Mouse (Mus musculus) MEL (cell line): ENCODE results near the gene Hsp90ab1. TPM values are rescaled to one million over a fixed set of nuclear protein-coding genes. Genes with fewer than 3 reads are reported as not detected.

Source experiments
- DNase-seq: peaks from one replicate; pipeline ENCODE4 v3.0.0; 2011; ENCODE audit warnings: low read depth, low spot score
- H3K27ac ChIP-seq: 2 replicates; pipeline ENCODE4 v1.5.1; 2012; ENCODE audit warnings: low read depth, mild to moderate bottlenecking, control low read depth, low read length, moderate library complexity; ENCODE audit not compliant: control insufficient read depth
- H3K27me3 ChIP-seq, 2 experiments: fragments of 150-350 bp in 1 of 2; sonication (generic) in 1 of 2; 2 replicates each; pipeline ENCODE4 v1.6.1; 2012; ENCODE audit warnings: low read length in 2 of 2, mild to moderate bottlenecking in 2 of 2, improper control_type of control experiment in 1 of 2, moderate library complexity in 1 of 2; ENCODE audit not compliant: insufficient read depth in 2 of 2, control insufficient read depth in 1 of 2
- H3K36me3 ChIP-seq, 2 experiments: 2 replicates each; pipeline ENCODE4 v1.6.1; 2012 to 2014; ENCODE audit warnings: low read length in 2 of 2, improper control_type of control experiment in 1 of 2, inconsistent platforms in 1 of 2, mild to moderate bottlenecking in 1 of 2; ENCODE audit not compliant: insufficient read depth in 2 of 2, control insufficient read depth in 1 of 2
- H3K4me1 ChIP-seq, 2 experiments: fragments of 150-350 bp in 1 of 2; sonication (generic) in 1 of 2; 2 replicates each; pipeline ENCODE4 v1.6.1; 2012; ENCODE audit warnings: low read length in 2 of 2, improper control_type of control experiment in 1 of 2, mild to moderate bottlenecking in 1 of 2; ENCODE audit not compliant: insufficient read depth in 2 of 2, control insufficient read depth in 1 of 2
- H3K4me3 ChIP-seq, 2 experiments: fragments of 150-350 bp in 1 of 2; sonication (generic) in 1 of 2; 2 replicates each; pipeline ENCODE4 v1.5.1; 2012; ENCODE audit warnings: low read depth in 2 of 2, low read length in 2 of 2, mild to moderate bottlenecking in 2 of 2, moderate library complexity in 2 of 2, control low read depth in 1 of 2, improper control_type of control experiment in 1 of 2; ENCODE audit not compliant: control insufficient read depth in 1 of 2, insufficient read depth in 1 of 2
- H3K79me2 ChIP-seq: 2 replicates; pipeline ENCODE4 v1.6.1; 2012; ENCODE audit warnings: mild to moderate bottlenecking, low read length, moderate library complexity; ENCODE audit not compliant: control insufficient read depth, poor library complexity, insufficient read depth
- H3K9ac ChIP-seq: 2 replicates; pipeline ENCODE4 v1.6.1; 2012; ENCODE audit warnings: low read depth, mild to moderate bottlenecking, control low read depth, low read length, moderate library complexity; ENCODE audit not compliant: control insufficient read depth, poor library complexity, severe bottlenecking
- H3K9me3 ChIP-seq: fragments of 150-350 bp; sonication (generic); replicated peaks from 2 replicates; pipeline ENCODE4 v1.6.1; 2012; ENCODE audit warnings: mild to moderate bottlenecking, low read length, improper control_type of control experiment, moderate library complexity; ENCODE audit not compliant: insufficient read depth
- BHLHE40 ChIP-seq: IDR thresholded peaks from 2 replicates; pipeline ENCODE4 v1.6.1; 2012; ENCODE audit warnings: low read depth, mild to moderate bottlenecking, inconsistent platforms, low read length, improper control_type of control experiment, borderline replicate concordance
- ELF1 ChIP-seq: IDR thresholded peaks from 2 replicates; pipeline ENCODE4 v1.6.1; 2014; ENCODE audit warnings: low read depth, mild to moderate bottlenecking, inconsistent platforms, low read length, improper control_type of control experiment, moderate library complexity
- EP300 ChIP-seq, 2 experiments: IDR thresholded peaks; 2 replicates each; pipeline ENCODE4 v1.6.1; 2011; ENCODE audit warnings: improper control_type of control experiment in 2 of 2, low read length in 2 of 2, low read depth in 1 of 2, mild to moderate bottlenecking in 1 of 2
- GATA1 ChIP-seq: IDR thresholded peaks from 2 replicates; pipeline ENCODE4 v1.6.1; 2011; ENCODE audit warnings: low read depth, low read length, improper control_type of control experiment
- KAT2A ChIP-seq: conservative IDR thresholded peaks from 2 replicates; pipeline ENCODE4 v1.6.1; 2012; ENCODE audit warnings: low read depth, low read length, improper control_type of control experiment, inconsistent platforms
- MAX ChIP-seq: IDR thresholded peaks from 2 replicates; pipeline ENCODE4 v1.6.1; 2011; ENCODE audit warnings: low read length, improper control_type of control experiment
- NELFE ChIP-seq: IDR thresholded peaks from 2 replicates; pipeline ENCODE4 v1.6.1; 2011; ENCODE audit warnings: low read depth, low read length, improper control_type of control experiment
- NRF1 ChIP-seq: IDR thresholded peaks from 2 replicates; pipeline ENCODE4 v1.6.1; 2014; ENCODE audit warnings: low read depth, mild to moderate bottlenecking, inconsistent platforms, low read length, improper control_type of control experiment, moderate library complexity; ENCODE audit not compliant: poor library complexity, insufficient read depth, severe bottlenecking
- RCOR1 ChIP-seq: IDR thresholded peaks from 2 replicates; pipeline ENCODE4 v1.6.1; 2012; ENCODE audit warnings: low read depth, mild to moderate bottlenecking, inconsistent platforms, low read length, improper control_type of control experiment
- SIN3A ChIP-seq: IDR thresholded peaks from 2 replicates; pipeline ENCODE4 v1.6.1; 2012; ENCODE audit warnings: low read length, improper control_type of control experiment, inconsistent platforms
- TAL1 ChIP-seq: IDR thresholded peaks from 2 replicates; pipeline ENCODE4 v1.6.1; 2012; ENCODE audit warnings: mild to moderate bottlenecking, inconsistent platforms, low read length, moderate library complexity, mixed read lengths
- TBP ChIP-seq: IDR thresholded peaks from 2 replicates; pipeline ENCODE4 v1.8.0; 2011; ENCODE audit warnings: low read depth, low read length, improper control_type of control experiment
- TCF12 ChIP-seq: IDR thresholded peaks from 2 replicates; pipeline ENCODE4 v1.6.1; 2014; ENCODE audit warnings: low read depth, mild to moderate bottlenecking, inconsistent platforms, low read length, improper control_type of control experiment, moderate library complexity
- ZC3H11A ChIP-seq: IDR thresholded peaks from 2 replicates; pipeline ENCODE4 v1.6.1; 2012; ENCODE audit warnings: low read depth, mild to moderate bottlenecking, inconsistent platforms, low read length, improper control_type of control experiment
- ZKSCAN1 ChIP-seq: IDR thresholded peaks from 2 replicates; pipeline ENCODE4 v1.6.1; 2012; ENCODE audit warnings: low read depth, mild to moderate bottlenecking, inconsistent platforms, low read length, improper control_type of control experiment, moderate library complexity
- polyA plus RNA-seq, 2 experiments: library from polyadenylated mRNA; stranded (reverse) in 1 of 2; unstranded in 1 of 2; fragments of >175 nt in 1 of 2; fragments of >200 nt in 1 of 2; gene quantifications; 2 replicates each; pipeline versions ENCODE4 v1.2.1 to v1.2.4; 2012; ENCODE audit warnings: low replicate concordance in 2 of 2, low read depth in 1 of 2; ENCODE audit not compliant: insufficient read length in 2 of 2, insufficient read depth in 1 of 2, missing spikeins in 1 of 2
- total RNA-seq: library from RNA; depleted of rRNA; stranded (reverse); fragments of 300-350 nt; gene quantifications from 2 replicates; pipeline ENCODE4 v1.2.3, GENCODE M21; 2012

Gene Hsp90ab1
- total and polyA plus RNA-seq, 3 experiments: 1,032 to 27,726 (median 4,130) TPM

DNA sequence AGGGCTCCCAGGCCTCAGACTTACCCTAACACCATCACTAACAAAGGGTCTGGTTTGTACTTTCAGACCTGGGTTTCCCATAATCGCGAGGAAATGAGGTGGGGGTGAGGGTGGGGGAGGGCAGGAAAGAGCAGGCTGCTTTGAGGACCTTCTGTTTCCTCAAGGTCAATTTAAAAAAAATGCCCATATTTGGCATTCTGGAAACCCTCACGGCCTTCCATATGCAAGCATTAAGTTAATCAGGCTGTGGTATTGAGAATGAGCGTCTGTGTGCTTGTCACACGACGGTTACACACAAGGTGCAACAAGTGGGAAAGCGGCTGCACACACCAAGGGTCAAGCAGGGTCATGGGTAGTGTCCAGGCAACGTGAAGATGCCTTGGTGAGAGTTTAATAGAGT lies 38.9 kb upstream of the Hsp90ab1 start:
- no peak overlapping the region for H3K27ac ChIP-seq
- no peak overlapping the region for H3K4me3 ChIP-seq
- DNase-seq: no peak
- no peak overlapping the region for H3K9ac ChIP-seq
- H3K9me3 ChIP-seq: no peaks in the 10 kb centered on the region
- no peaks in the 10 kb centered on the region for H3K79me2 ChIP-seq
- H3K36me3 ChIP-seq: peaks cover 0 to 22% of the 10 kb centered on the region in 2 experiments; a peak in 2 of 4 replicates
- no peak for TF ChIP-seq RCOR1
- no peak for TF ChIP-seq BHLHE40
- TF ChIP-seq SIN3A: no peak
- no peak for TF ChIP-seq TCF12
- TF ChIP-seq NELFE: no peak
- TF ChIP-seq GATA1: no peak
- no peak for TF ChIP-seq TBP
- no peak for TF ChIP-seq MAX
- no peak for TF ChIP-seq ZC3H11A
- peaks cover 12 to 21% of the 10 kb centered on the region in 2 experiments for H3K4me1 ChIP-seq
- H3K27me3 ChIP-seq: no peaks in the 10 kb centered on the region

DNA sequence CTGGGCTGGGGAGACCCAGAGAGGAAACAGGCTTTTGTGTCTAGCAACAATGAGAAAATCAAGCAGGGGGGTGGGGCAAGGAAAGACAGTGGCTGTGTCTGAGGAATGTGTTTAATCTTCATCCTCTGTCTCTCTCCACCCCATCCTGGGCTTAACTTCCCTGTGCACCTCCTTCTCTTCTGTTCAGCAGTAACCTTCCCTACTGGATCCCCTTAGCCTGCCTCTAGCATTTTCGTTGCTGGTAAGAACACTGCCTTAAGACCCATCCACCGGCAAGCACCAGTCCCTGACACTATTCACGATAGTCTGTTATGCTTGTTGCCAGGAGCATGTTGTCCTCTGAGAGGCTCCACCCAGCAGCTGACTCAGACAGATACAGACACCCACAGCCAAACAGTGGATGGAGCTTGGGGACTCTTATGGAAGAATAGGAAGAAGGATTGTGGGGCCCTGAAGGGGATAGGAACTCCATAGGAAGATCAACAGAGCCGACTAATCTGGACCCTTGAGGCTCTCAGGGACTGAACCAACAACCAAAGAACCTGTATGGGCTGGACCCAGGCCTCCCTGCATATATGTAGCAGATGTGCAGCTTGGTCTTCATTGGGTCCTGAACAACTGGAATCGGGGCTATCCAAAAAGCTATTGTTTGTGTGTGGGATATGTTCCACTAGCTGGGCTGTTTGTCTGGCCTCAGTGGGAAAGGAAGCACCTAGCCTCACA lies 37.2 kb upstream of the Hsp90ab1 start:
- Histone ChIP-seq H3K27me3 (no peaks in the 10 kb centered on the region), H3K4me3 (peak overlapping the region; percentile 26 to 38; a peak in 2 of 4 replicates), H3K4me1 (peaks cover 12 to 21% of the 10 kb centered on the region in 2 experiments), H3K79me2 (no peaks in the 10 kb centered on the region), H3K36me3 (peaks cover 0 to 22% of the 10 kb centered on the region in 2 experiments; a peak in 2 of 4 replicates), H3K9ac (no peak overlapping the region), H3K27ac (no peak overlapping the region), H3K9me3 (no peaks in the 10 kb centered on the region)
- TF ChIP-seq TCF12 (0 out of 2 replicates have a peak, but pooled peaks have one; percentile 4), SIN3A (peak; percentile 54; the same call in 1 of the 2 replicates), EP300 (IDR thresholded peaks at IDR 0.05; ENCODE audit: low read depth in 1 of 2, low read length in 2 of 2) (peak in 1 of 2 experiments; percentile 36; a peak in 1 of 4 replicates), NRF1 (no peak)
- peak; percentile 59 for DNase-seq

DNA sequence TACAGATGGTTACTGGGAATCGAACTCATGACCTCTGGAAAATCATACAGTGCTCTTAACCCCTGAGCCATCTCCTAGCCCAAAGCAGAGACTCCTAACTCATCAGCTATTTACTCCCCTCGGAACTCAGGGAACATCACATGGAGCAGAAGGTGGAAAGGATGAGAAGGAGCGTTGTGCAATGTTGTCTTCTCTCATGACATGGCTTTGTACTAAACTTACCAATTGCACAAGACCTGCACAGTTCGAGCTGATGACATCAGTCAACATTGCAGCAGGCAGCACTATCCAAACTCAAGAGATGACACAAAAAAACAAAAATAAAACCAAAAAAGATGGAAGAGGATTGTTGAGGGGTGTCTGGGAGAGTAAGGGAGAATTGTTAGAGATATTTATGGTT lies 35.3 kb upstream of the Hsp90ab1 start:
- H3K4me1 ChIP-seq: peaks cover 12 to 21% of the 10 kb centered on the region in 2 experiments
- H3K79me2 ChIP-seq: no peaks in the 10 kb centered on the region
- H3K9me3 ChIP-seq: no peaks in the 10 kb centered on the region
- peaks cover 0 to 22% of the 10 kb centered on the region in 2 experiments; a peak in 2 of 4 replicates for H3K36me3 ChIP-seq
- TF ChIP-seq TAL1 (no peak), KAT2A (no peak), ZKSCAN1 (no peak), ELF1 (no peak)
- H3K27me3 ChIP-seq: no peaks in the 10 kb centered on the region
- no peak overlapping the region for H3K4me3 ChIP-seq
- no peak overlapping the region for H3K27ac ChIP-seq
- no peak for DNase-seq
- H3K9ac ChIP-seq: no peak overlapping the region
